Mouse (Mus musculus) neural tube, embryonic 12.5 days (tissue): ENCODE results near the gene Gm8237. TPM values are rescaled to one million over a fixed set of nuclear protein-coding genes. Genes with fewer than 3 reads are reported as not detected.
"Not testable (repeated sequence)": the region's sequence is repeated elsewhere in the genome, so short reads cannot be mapped to it uniquely, and the experiment has no call there.

Source experiments
- ATAC-seq: fragments of 200-750 bp; cut with Nextera tagmentation; 2 replicates; pipeline ENCODE4 v1.8.0; 2017; ENCODE audit warnings: low read depth, mild to moderate bottlenecking, moderate TSS enrichment, moderate library complexity; ENCODE audit not compliant: low FRiP score
- H3K27ac ChIP-seq: fragments of 300-500 bp; sonication (generic); 2 replicates; pipeline ENCODE4 v1.5.1; 2016
- H3K27me3 ChIP-seq: fragments of 300-500 bp; sonication (generic); replicated peaks from 2 replicates; pipeline ENCODE4 v1.6.1; 2016; ENCODE audit warnings: mild to moderate bottlenecking
- H3K36me3 ChIP-seq: fragments of 300-500 bp; sonication (generic); 2 replicates; pipeline ENCODE4 v1.6.1; 2016; ENCODE audit warnings: mild to moderate bottlenecking
- H3K4me1 ChIP-seq: fragments of 300-500 bp; sonication (generic); 2 replicates; pipeline ENCODE4 v1.6.1; 2016
- H3K4me2 ChIP-seq: fragments of 300-500 bp; sonication (generic); replicated peaks from 2 replicates; pipeline ENCODE4 v1.6.1; 2016; ENCODE audit warnings: mild to moderate bottlenecking
- H3K4me3 ChIP-seq: fragments of 300-500 bp; sonication (generic); 2 replicates; pipeline ENCODE4 v1.5.1; 2016
- H3K9ac ChIP-seq: fragments of 300-500 bp; sonication (generic); 2 replicates; pipeline ENCODE4 v1.6.1; 2016; ENCODE audit warnings: mild to moderate bottlenecking
- H3K9me3 ChIP-seq: fragments of 300-500 bp; sonication (generic); 2 replicates; pipeline ENCODE4 v1.6.1; 2016; ENCODE audit warnings: mild to moderate bottlenecking
- WGBS: fragments of 180-500 bp; shearing (Covaris S2); methylation state at CpG from one replicate; pipeline ENCODE4 v1.1.7; 2016; 5-methylcytosine and 5-hydroxymethylcytosine counted together
- polyA plus RNA-seq: library from polyadenylated mRNA; unstranded; fragments of >200 nt; fragmentation: Nextera tagmentation; extraction: Ambion mirVana; gene quantifications from 2 replicates; pipeline ENCODE4 v1.2.1, GENCODE M21; 2016

The Gm8237 gene
- 0.10 and 0.47 TPM in 2 replicates for polyA plus RNA-seq

DNA sequence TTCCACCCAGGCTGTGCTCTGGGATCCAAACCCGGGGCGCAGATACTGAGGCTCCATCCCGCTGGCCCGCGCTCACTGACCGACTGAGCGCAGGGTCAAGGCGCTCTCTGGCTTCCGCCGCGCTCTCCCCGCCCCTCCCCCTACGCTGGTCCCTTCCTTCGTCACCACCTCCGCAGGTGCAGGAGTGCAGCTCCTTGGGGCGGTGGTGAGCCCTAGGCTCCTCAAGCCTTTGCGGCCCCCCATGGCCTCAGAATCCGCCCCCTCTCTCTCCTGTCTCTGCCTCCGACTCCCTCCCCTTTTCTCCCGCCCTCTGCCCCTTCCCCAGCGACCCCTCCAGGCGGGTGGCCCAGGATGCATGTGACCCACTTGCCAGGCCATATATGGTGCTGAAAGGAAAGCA lies at the start of gene Gm8237:
Gene Gm8237, minus strand, starts transcription at position 142 of the 400 bp plus-strand sequence.
- H3K4me1 ChIP-seq, H3K27me3 ChIP-seq, ATAC-seq, H3K27ac ChIP-seq, H3K36me3 ChIP-seq, H3K9me3 ChIP-seq: not testable (repeated sequence)
- peak within 1 kb of the TSS; percentile 57 for H3K9ac ChIP-seq
- 2% methylated on average over 19 of the region's 22 CpGs for WGBS
- peak within 1 kb of the TSS; percentile 45 for H3K4me3 ChIP-seq
- H3K4me2 ChIP-seq: peak within 1 kb of the TSS; percentile 71

GRCm38 (mm10) chr14:5923276-5923675 lies 43.1 kb upstream of the Gm8237 start:
- not testable (repeated sequence) for ATAC-seq, H3K36me3 ChIP-seq, H3K27me3 ChIP-seq, H3K4me3 ChIP-seq, H3K4me1 ChIP-seq, H3K27ac ChIP-seq, H3K4me2 ChIP-seq, H3K9me3 ChIP-seq, H3K9ac ChIP-seq
- whole genome bisulfite sequencing: 78% methylated on average over 7 of the region's 7 CpGs

DNA sequence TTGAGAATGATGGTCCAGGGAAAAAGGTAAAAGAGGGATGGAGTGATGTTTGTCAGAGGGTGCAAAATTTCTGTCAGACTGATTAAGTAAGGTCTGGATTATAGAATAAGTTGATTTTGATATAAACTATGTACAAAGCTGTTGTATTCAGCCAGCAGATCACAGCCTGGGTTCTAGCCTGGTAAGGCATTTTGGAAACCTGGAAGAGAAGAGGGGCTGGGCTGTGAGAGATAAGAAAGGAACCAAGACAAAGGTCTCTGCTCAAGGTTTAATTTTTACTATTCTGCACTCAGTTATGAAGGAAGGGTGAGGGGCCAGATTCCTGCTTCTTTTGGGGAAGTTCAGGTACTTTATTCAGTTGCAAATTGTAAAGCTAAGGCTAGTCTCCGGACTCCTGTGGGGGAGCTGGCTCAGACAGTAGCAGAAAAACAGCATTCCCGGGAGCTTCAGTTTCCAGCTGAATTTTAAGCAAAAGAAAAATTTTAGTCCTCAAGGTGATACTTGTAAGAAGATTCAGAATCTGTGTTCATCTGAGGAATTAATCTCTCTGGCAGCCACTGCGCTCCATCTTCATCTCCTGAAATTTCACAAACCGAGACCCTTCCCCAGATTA lies 38.3 kb upstream of the Gm8237 start:
- not testable (repeated sequence) for H3K4me2 ChIP-seq, H3K27ac ChIP-seq, H3K4me3 ChIP-seq, H3K27me3 ChIP-seq, H3K4me1 ChIP-seq, ATAC-seq, H3K9me3 ChIP-seq, H3K36me3 ChIP-seq, H3K9ac ChIP-seq
- WGBS: 78% methylated on average over 4 of the region's 4 CpGs

GRCm38 (mm10) chr14:5913701-5914100 lies 33.5 kb upstream of the Gm8237 start:
- not testable (repeated sequence) for H3K27ac ChIP-seq, H3K36me3 ChIP-seq, H3K4me2 ChIP-seq, ATAC-seq, H3K4me1 ChIP-seq, H3K27me3 ChIP-seq, H3K4me3 ChIP-seq, H3K9me3 ChIP-seq, H3K9ac ChIP-seq
- WGBS: 89% methylated on average over 2 of the region's 2 CpGs

- H3K27me3 ChIP-seq, ATAC-seq, H3K4me1 ChIP-seq, H3K36me3 ChIP-seq, H3K27ac ChIP-seq, H3K9me3 ChIP-seq: not testable (repeated sequence)
- WGBS: 1% methylated on average over 27 of the region's 28 CpGs
- Histone ChIP-seq H3K9ac (peak overlapping the region; percentile 57; the same call in 1 of the 2 replicates), H3K4me3 (peak overlapping the region; percentile 45), H3K4me2 (peak overlapping the region; percentile 71)
These were observed 391 bp downstream of the Gm8237 start for GRCm38 (mm10) chr14:5879791-5880190.

DNA sequence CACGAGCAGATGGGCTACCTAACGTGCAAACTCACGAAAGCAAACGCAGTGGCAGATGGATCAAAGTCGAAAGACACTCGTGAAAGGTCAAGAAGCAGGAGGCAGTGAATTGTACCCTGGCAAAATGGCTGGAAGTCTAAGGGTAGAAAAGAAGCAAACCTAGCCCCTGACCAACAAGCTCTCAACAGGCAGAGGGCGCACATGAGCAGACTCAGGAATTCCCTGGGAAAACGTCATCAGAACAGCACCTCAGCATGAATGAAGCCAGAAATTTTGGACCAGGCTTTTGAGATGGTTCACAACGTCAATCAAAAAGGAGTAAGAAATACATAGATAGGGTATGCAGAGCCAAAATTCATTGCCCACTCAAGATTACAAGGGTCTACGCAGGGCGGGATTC lies 1.0 kb downstream of the Gm8237 start:
- not testable (repeated sequence) for ATAC-seq, H3K27ac ChIP-seq, H3K27me3 ChIP-seq, H3K4me1 ChIP-seq, H3K36me3 ChIP-seq, H3K4me2 ChIP-seq, H3K9ac ChIP-seq, H3K4me3 ChIP-seq, H3K9me3 ChIP-seq
- 10% methylated on average over 7 of the region's 11 CpGs for WGBS

GRCm38 (mm10) chr14:5855911-5856310 lies 24.3 kb downstream of the Gm8237 start:
- 85% methylated on average over 3 of the region's 3 CpGs for WGBS

DNA sequence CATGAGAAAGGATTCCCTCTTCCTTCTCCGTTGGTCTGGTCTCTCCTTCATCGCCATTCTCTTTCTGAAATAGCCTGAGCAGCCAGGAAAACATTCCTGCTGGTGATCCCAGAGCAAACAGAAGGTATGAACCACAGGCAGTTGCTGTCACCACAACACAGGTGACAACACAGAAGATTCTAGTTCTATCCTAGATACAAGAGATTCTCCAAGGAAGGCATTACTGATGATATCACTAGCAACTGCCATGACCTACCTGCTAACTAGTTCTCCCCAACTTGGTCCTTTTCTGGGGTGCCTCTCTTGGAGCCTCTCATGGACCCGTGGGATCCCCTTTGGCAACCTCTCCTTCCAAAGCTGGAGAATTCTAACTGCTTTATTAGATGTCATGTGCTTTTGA lies 50.0 kb downstream of the Gm8237 start, which contains the start of gene Gm3424:
Gene Gm3424, minus strand, starts transcription at position 101 of the 400 bp plus-strand sequence.
- not testable (repeated sequence) for ATAC-seq

More at GRCm38 (mm10) chr14:5855911-5856310, 24.3 kb downstream of the Gm8237 start:
- not testable (repeated sequence) for ATAC-seq, H3K27me3 ChIP-seq, H3K36me3 ChIP-seq, H3K4me1 ChIP-seq, H3K27ac ChIP-seq, H3K4me2 ChIP-seq, H3K9me3 ChIP-seq, H3K9ac ChIP-seq, H3K4me3 ChIP-seq

DNA sequence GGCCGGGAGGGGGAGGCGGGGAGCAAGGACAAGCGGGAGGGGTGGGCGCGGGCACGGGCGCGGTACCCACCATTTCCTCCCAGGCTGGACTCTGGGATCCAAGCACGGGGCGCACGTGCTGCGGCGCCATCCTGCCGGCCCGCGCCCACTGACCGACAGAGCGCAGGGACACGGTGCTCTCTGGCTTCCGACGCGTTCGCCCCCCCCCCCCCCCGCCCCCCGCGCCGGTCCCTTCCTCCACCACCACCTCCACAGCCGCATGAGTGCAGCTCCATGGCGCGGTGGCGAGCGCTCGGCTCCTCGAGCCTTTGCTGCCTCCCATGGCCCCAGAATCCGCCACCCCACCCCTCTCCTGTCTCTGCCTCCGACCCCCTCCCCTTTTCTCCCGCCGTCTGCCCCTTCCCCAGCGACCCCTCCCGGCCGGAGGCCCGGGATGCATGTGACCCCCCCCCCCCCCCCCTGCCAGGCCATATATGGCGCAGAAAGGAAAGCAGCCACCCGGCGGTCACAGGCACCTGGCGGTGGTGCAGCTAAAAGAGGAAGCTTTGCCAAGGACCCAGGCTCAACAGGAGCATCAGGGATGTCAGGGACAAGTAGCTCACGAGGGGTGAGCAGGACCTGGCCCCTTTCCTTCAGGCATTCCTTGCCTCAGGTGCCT lies 67.4 kb downstream of the Gm8237 start:
- not testable (repeated sequence) for H3K9me3 ChIP-seq

More for the DNA sequence above, 50.0 kb downstream of the Gm8237 start, which contains the start of gene Gm3424:
- H3K4me1 ChIP-seq, H3K36me3 ChIP-seq, H3K4me2 ChIP-seq, H3K27me3 ChIP-seq, H3K27ac ChIP-seq, H3K4me3 ChIP-seq, H3K9me3 ChIP-seq, H3K9ac ChIP-seq: not testable (repeated sequence)
- no CpG with 5 or more reads among the region's 3 CpGs for WGBS

More for the DNA sequence above, 67.4 kb downstream of the Gm8237 start:
- not testable (repeated sequence) for H3K4me2 ChIP-seq, H3K9ac ChIP-seq, H3K4me1 ChIP-seq, H3K4me3 ChIP-seq, H3K36me3 ChIP-seq, H3K27ac ChIP-seq, H3K27me3 ChIP-seq
- peak; percentile 72; the same call in 1 of the 2 replicates for ATAC-seq
- no CpG with 5 or more reads among the region's 47 CpGs for WGBS

Other genes with a start within 250 kb of the Gm8237 start
- gene Gm8265, start 247.4 kb downstream of the Gm8237 start, polyA plus RNA-seq: not detected in 2 replicates
- not detected in 2 replicates for gene Gm9603, start 192.9 kb downstream of the Gm8237 start, polyA plus RNA-seq
- gene Gm3373, start 138.8 kb downstream of the Gm8237 start, polyA plus RNA-seq: 0.23 TPM in 1 of 2 replicates, not detected in the other
- gene Gm3383, start 72.4 kb downstream of the Gm8237 start, polyA plus RNA-seq: 1.6 and 1.8 TPM in 2 replicates
- gene Gm3424, start 50.1 kb downstream of the Gm8237 start, polyA plus RNA-seq: not detected in 2 replicates
- 0.87 and 1.1 TPM in 2 replicates for gene Gm3248, start 81.4 kb upstream of the Gm8237 start, polyA plus RNA-seq
- gene Gm3453, start 98.8 kb upstream of the Gm8237 start, polyA plus RNA-seq: not detected in 2 replicates
- not detected in 2 replicates for gene Gm6337, start 177.9 kb upstream of the Gm8237 start, polyA plus RNA-seq
- gene Gm8206, start 213.6 kb upstream of the Gm8237 start, polyA plus RNA-seq: 1.1 and 1.4 TPM in 2 replicates
- 2.9 and 3.2 TPM in 2 replicates for gene Gm3468, start 228.3 kb upstream of the Gm8237 start, polyA plus RNA-seq
- not detected in 2 replicates for gene Gm3476, start 245.4 kb upstream of the Gm8237 start, polyA plus RNA-seq